Mouse (Mus musculus) erythroid progenitor cell, adult 5-6 weeks (primary cell): Measurements from ENCODE around the gene Tmem132c. TPM values are rescaled to one million over a fixed set of nuclear protein-coding genes. Genes with fewer than 3 reads are reported as not detected.

Source experiments
- ATAC-seq: replicated peaks from 2 replicates; pipeline ENCODE4 v1.8.0; 2016; ENCODE audit warnings: moderate number of reproducible peaks, mild to moderate bottlenecking, moderate TSS enrichment, inconsistent platforms; ENCODE audit not compliant: poor library complexity, low FRiP score, severe bottlenecking
- total RNA-seq, 2 experiments: library from RNA; stranded (forward) in 1 of 2; stranded (reverse) in 1 of 2; fragments of 150-400 nt in 1 of 2; fragments of 186-747, 209-891 nt in 1 of 2; gene quantifications; 2 replicates each; pipeline versions ENCODE4 v1.2.3 to v1.2.4; 2015 to 2017; ENCODE audit warnings: low replicate concordance in 2 of 2

Tmem132c gene
- total RNA-seq, 2 experiments from 2014 or later = not detected

DNA sequence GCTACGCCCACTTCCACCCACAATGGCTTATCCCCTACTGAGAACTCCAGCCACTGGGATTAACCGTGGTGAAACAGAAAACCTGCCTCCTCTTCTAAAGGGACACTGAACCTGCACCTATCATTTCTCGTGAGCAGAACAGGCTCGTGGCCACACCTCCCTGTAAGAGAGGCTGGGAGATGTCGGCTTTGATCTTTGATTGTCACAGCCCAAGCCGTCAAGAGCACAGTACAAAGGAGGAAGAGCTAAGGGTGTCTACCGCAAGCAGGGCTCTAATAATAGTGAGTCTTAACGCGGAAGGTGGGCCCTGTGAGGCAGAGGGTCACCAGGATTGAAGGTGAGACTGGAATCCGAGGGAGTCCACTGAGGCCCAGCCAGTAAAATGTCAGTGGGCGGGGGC lies 236.7 kb downstream of the Tmem132c start:
- ATAC-seq = no peak

GRCm38 (mm10) chr5:127480931-127481330 lies 239.3 kb downstream of the Tmem132c start:
- no peak for ATAC-seq

GRCm38 (mm10) chr5:127481416-127481815 lies 239.8 kb downstream of the Tmem132c start:
- no peak for ATAC-seq

GRCm38 (mm10) chr5:127482342-127482741 lies 240.7 kb downstream of the Tmem132c start:
- ATAC-seq = no peak

DNA sequence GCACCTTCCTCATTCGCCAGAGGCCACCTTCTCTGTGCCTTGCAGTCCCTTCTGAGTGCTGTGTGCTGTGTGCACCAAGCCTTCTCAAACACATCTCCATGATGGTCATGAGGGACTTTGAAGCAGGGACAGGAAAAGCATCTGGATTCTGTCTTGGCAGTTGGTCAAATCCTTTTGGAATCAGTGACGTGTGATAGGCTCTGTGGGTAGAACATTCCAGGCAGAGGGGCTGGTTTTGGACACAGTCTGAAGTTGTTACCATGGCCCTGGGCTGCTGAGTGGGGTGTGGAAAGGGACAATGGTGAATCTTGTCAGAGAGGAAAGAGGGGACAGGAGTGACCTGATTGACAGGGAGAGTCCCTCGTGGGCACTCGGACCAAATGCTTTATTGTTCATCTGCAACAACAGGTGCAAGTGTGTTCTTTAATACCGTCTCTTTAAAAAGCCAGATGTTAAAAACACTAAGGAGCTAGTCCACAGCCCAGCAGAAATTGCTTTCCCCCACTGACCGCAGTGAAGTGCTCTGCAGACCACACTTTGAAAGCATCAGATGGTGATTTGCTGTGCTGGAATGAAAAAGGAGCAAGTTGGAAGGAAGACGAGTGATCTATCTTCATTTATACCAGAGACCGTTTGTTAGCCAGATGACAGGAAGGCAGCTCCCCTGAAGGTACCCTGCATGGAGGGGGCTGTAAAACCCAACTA lies 242.5 kb downstream of the Tmem132c start:
- no peak for ATAC-seq

DNA sequence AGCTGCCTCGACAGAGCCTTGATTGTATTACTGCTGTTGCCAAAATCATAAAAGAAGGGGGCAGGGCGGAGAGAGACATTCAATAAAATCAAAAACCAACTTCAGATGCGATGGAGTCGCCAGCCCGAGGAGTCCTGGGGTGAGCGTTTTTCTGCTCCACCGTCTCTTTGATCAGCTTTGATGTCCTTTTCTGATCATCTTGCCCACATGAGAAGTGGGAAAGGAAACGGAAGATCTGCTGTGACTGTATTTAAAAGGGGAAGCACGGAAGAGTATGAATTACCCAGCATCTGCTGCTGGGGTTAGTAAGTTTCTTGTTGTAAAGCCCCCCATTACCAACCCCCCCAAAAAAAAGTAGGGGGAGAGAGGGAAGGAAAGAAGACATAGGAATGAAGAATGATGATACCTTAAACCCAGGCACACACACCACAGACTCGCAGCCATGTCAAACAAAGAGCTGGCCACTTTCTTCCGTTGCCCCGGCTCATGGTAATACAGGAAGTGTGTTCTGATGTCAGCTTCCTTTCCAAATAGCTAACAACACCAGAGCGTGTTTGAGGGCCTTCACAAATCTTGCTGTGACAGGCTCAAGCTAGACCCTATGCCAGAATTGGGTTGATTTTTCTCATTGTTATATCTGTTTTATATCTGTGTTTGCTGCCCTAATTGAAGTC lies 243.3 kb downstream of the Tmem132c start:
- ATAC-seq = no peak

DNA sequence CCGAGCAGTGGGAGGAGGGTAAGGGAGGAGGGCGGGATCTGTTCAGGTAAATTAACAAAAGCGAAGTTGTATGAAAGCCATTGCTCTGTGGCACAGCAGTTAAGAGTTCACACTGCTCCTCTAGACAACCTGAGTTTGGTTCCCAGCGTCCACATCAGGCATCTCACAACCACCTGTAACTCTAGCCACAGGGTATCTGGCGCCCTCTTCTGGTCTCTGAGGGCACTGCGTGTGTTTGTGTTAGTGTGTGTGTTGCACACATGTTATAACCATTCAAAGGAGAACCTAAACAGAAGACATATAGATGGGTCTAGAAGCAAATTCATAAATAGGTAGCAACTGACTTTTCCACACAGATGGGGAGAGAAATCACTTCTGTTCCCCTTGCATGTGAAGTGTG lies 245.6 kb downstream of the Tmem132c start:
- ATAC-seq = no peak

- ATAC-seq = no peak
Observed at GRCm38 (mm10) chr5:127488666-127489065, 247.1 kb downstream of the Tmem132c start.

DNA sequence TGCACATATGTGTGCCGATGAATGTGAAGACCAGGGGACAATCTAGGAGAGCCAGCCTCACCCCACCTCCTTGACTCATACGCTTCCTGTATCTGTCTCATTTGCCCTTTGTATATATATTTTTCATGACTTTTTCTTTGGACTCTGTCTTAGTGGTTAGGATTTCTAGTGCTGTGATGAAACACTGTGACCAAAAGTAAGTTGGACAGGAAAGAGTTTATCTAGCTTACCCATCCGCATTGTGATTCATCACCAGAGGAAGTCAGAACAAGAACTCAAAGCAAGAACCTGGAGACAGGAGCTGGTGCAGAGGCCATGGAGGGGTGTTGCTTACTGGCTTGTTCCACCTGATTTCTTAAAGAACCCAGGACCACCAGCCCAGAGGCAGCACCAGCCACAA lies 250.1 kb downstream of the Tmem132c start:
- ATAC-seq = no peak

GRCm38 (mm10) chr5:127496895-127497294 lies 255.3 kb downstream of the Tmem132c start:
- no peak for ATAC-seq

GRCm38 (mm10) chr5:127499151-127499827 lies 257.7 kb downstream of the Tmem132c start:
- ATAC-seq = no peak

DNA sequence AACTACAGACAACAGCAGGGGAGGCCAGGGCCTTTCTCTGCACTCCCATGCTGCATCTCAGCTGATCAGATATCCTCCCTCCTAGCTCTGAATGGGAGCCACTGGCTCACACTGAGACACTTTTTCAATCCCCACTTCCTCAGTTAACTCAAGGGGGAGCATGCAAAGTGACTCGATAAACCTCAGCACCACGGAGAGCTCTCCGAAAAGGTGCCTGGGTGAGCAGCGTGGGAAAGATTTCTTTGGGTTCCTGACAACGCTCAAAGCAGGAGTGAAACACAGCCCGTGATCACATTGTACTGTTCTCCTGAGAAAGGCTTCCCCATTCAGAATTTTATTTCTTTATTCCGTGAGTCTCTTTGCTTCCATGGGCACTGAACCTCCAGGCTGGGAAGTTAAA lies 261.2 kb downstream of the Tmem132c start:
- ATAC-seq = no peak

GRCm38 (mm10) chr5:127505697-127506096 lies 264.1 kb downstream of the Tmem132c start:
- ATAC-seq = no peak

DNA sequence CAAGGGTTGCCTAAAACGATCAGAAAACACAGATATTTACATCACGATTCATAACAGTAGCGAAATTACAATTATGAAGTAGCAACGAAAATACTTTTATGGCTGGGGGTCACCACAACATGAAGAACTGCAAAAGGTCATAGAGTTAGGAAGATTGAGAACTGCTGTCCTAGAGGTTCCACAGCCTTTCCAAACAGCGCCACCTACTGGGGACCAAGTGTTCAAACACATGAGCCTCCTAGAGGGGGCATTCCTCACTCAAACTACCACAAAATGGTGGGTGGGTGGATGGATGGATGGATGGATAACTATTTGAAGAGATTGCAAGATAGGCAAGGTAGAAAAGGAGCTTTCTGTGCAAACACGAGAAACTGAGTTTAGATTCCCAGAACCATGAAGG lies 270.0 kb downstream of the Tmem132c start:
- ATAC-seq = no peak

DNA sequence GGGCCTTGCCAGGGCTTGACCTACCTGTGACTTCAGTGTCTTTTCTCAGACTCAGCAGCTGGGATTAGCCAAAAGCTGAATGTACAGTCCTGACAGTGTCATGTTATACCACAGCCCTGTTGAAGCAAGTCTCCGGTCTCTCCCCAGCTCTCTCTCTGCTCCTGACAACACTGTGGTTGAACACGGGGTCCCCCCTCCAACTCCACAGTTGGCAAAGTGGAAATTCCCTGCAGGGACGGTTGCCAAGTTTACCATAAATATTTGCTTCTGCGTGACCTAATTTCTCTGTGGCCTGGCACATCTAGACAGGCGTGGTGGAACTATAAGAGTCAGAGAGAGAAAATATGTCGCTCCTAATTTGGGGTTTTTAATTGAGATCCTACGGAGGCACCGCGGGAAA lies 274.4 kb downstream of the Tmem132c start:
- ATAC-seq = no peak

DNA sequence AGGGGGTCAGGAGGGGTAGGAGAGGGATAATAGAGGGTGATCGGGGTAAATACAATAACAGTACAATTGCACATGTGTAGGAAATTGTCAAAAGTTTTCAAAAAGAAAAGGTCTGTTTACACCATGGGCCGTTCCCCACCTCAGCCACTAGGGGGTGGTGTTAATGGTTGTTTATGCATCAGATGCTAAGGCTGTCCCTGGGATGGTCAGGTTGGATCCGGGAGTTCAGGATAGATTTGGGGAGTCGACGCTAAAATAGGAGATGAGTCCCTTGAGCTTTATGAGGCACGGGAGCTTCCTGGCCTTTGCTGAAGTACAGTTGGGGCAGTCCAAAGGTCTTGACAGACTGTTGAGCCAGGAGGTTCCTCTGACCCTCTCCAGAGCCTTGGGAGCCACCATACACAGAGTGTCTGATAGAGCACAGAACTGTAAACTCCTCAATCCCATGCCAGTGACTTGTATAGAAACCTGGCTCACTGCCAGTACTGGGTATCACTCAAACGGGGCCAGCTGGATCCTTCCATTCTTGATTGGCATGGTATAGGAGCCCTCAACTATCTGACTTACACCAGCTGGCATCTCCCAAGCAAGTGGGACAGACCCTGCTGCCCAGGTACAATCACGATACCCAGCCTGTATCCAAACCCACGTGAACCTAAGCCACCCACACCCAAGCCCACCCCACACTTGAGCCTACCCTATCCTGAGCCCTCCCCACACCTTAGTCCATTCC lies 281.3 kb downstream of the Tmem132c start:
- ATAC-seq = no peak

DNA sequence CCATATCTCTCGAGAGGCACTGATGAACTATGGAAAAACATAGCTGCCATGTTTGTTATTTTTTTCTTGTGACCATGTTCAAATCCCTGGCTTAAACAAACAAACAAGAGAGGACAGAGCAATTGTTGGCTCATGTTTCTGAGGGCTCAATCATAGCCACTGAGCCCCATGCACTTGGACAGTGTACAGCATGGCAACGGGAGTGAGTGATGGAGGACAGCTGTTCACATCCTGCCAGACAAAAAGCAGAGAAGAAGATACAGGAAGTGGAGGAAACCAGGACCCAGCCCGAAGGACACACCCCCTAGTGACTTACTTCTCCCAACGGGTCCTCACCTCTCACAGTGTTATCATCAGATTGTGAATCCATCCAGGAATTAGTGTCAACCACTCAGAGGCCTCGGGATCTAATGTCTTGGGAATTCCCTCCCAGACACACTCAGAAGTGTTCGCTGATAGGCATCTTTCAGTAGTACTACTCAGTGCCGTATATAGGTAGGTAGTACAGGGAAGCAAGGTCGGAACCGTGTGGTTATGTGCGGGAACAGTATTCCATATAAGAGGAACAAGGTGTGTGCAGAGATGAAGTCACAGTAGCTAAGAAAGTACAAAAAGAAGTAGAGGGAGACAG lies 285.9 kb downstream of the Tmem132c start:
- no peak for ATAC-seq

GRCm38 (mm10) chr5:127537508-127537907 lies 295.9 kb downstream of the Tmem132c start:
- ATAC-seq = no peak

- no peak for ATAC-seq
Observed at GRCm38 (mm10) chr5:127546585-127546991, 305.0 kb downstream of the Tmem132c start.

- ATAC-seq = no peak
Observed at GRCm38 (mm10) chr5:127548136-127548535, 306.5 kb downstream of the Tmem132c start.
